Mouse (Mus musculus): ENCODE data around the gene Pou2f1. TPM values are rescaled to one million over a fixed set of nuclear protein-coding genes. Genes with fewer than 3 reads are reported as not detected.

Pou2f1 gene
- polyA plus RNA-seq, 1 experiment, result 19.2 TPM

GRCm38 (mm10) chr1:165966156-165966914, 36.1 kb downstream of the Pou2f1 start:
- TF ChIP-seq CTCF (IDR thresholded peaks at IDR 0.05; ENCODE audit: control insufficient read depth, insufficient read depth, insufficient replicate concordance, low read depth, low read length), result no peak
- TF ChIP-seq POLR2A (IDR thresholded peaks at IDR 0.05; ENCODE audit: control insufficient read depth, low read depth, low read length), result no peak
- no peaks in the 10 kb centered on the region for H3K36me3 ChIP-seq (ENCODE audit: control insufficient read depth, insufficient read depth, low read length)
- H3K4me3 ChIP-seq (ENCODE audit: control insufficient read depth, low read depth, low read length), result no peak overlapping the region
- no peak overlapping the region for H3K27ac ChIP-seq (ENCODE audit: control insufficient read depth, insufficient read depth, low read depth, low read length)
- H3K27me3 ChIP-seq (ENCODE audit: control insufficient read depth, insufficient read depth, low read length), result no peaks in the 10 kb centered on the region
- H3K4me1 ChIP-seq (ENCODE audit: control insufficient read depth, insufficient read depth, low read length), result peaks cover 2% of the 10 kb centered on the region; the same call in 1 of the 2 replicates

GRCm38 (mm10) chr1:165961676-165962364, 40.7 kb downstream of the Pou2f1 start:
- Histone ChIP-seq H3K27me3 (ENCODE audit: control insufficient read depth, insufficient read depth, low read length) (no peaks in the 10 kb centered on the region), H3K4me1 (ENCODE audit: control insufficient read depth, insufficient read depth, low read length) (peaks cover 2% of the 10 kb centered on the region; the same call in 1 of the 2 replicates)
- TF ChIP-seq POLR2A (IDR thresholded peaks at IDR 0.05; ENCODE audit: control insufficient read depth, low read depth, low read length) (no peak), CTCF (IDR thresholded peaks at IDR 0.05; ENCODE audit: control insufficient read depth, insufficient read depth, insufficient replicate concordance, low read depth, low read length) (no peak)

GRCm38 (mm10) chr1:165958159-165958558, 44.3 kb downstream of the Pou2f1 start:
- Histone ChIP-seq H3K36me3 (ENCODE audit: control insufficient read depth, insufficient read depth, low read length) (no peaks in the 10 kb centered on the region), H3K4me1 (ENCODE audit: control insufficient read depth, insufficient read depth, low read length) (peaks cover 2% of the 10 kb centered on the region; the same call in 1 of the 2 replicates), H3K4me3 (ENCODE audit: control insufficient read depth, low read depth, low read length) (no peak overlapping the region), H3K27ac (ENCODE audit: control insufficient read depth, insufficient read depth, low read depth, low read length) (no peak overlapping the region), H3K27me3 (ENCODE audit: control insufficient read depth, insufficient read depth, low read length) (no peaks in the 10 kb centered on the region)
- no peak for TF ChIP-seq CTCF (IDR thresholded peaks at IDR 0.05; ENCODE audit: control insufficient read depth, insufficient read depth, insufficient replicate concordance, low read depth, low read length)
- no peak for TF ChIP-seq POLR2A (IDR thresholded peaks at IDR 0.05; ENCODE audit: control insufficient read depth, low read depth, low read length)

More at GRCm38 (mm10) chr1:165961676-165962364, 40.7 kb downstream of the Pou2f1 start:
- no peak overlapping the region for H3K27ac ChIP-seq (ENCODE audit: control insufficient read depth, insufficient read depth, low read depth, low read length)
- no peak overlapping the region for H3K4me3 ChIP-seq (ENCODE audit: control insufficient read depth, low read depth, low read length)
- H3K36me3 ChIP-seq (ENCODE audit: control insufficient read depth, insufficient read depth, low read length), result no peaks in the 10 kb centered on the region

- TF ChIP-seq CTCF (IDR thresholded peaks at IDR 0.05; ENCODE audit: control insufficient read depth, insufficient read depth, insufficient replicate concordance, low read depth, low read length) (no peak), POLR2A (IDR thresholded peaks at IDR 0.05; ENCODE audit: control insufficient read depth, low read depth, low read length) (no peak)
- Histone ChIP-seq H3K4me3 (ENCODE audit: control insufficient read depth, low read depth, low read length) (no peak overlapping the region), H3K36me3 (ENCODE audit: control insufficient read depth, insufficient read depth, low read length) (no peaks in the 10 kb centered on the region), H3K27ac (ENCODE audit: control insufficient read depth, insufficient read depth, low read depth, low read length) (no peak overlapping the region), H3K27me3 (ENCODE audit: control insufficient read depth, insufficient read depth, low read length) (no peaks in the 10 kb centered on the region), H3K4me1 (ENCODE audit: control insufficient read depth, insufficient read depth, low read length) (no peaks in the 10 kb centered on the region)
These were observed 54.2 kb downstream of the Pou2f1 start for GRCm38 (mm10) chr1:165948214-165948813.

DNA sequence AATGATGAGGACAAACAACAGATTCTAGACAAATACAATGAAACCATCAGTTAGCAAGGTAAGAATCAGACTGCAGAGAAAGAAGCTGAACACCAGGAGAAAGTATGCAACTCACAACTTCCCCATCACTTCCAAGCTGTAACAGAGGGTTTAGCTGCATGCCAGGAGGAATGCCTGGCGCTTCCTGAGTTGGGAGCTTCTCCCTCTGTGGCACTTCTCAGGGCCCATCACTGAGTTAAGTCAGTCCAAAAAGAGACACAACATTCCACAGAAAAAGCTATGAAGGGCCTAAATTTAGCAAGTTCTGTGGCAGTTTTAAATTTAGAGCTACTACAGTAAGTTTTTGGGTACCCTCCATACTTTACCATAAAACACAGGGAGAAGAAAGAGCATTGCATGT, 59.2 kb downstream of the Pou2f1 start:
- H3K4me3 ChIP-seq (ENCODE audit: control insufficient read depth, low read depth, low read length), result no peak overlapping the region
- H3K4me1 ChIP-seq (ENCODE audit: control insufficient read depth, insufficient read depth, low read length), result no peaks in the 10 kb centered on the region
- no peak overlapping the region for H3K27ac ChIP-seq (ENCODE audit: control insufficient read depth, insufficient read depth, low read depth, low read length)
- H3K36me3 ChIP-seq (ENCODE audit: control insufficient read depth, insufficient read depth, low read length), result no peaks in the 10 kb centered on the region
- TF ChIP-seq POLR2A (IDR thresholded peaks at IDR 0.05; ENCODE audit: control insufficient read depth, low read depth, low read length) (no peak), CTCF (IDR thresholded peaks at IDR 0.05; ENCODE audit: control insufficient read depth, insufficient read depth, insufficient replicate concordance, low read depth, low read length) (no peak)
- H3K27me3 ChIP-seq (ENCODE audit: control insufficient read depth, insufficient read depth, low read length), result no peaks in the 10 kb centered on the region

- H3K27ac ChIP-seq (ENCODE audit: control insufficient read depth, insufficient read depth, low read depth, low read length), result no peak overlapping the region
These were observed 67.0 kb downstream of the Pou2f1 start for GRCm38 (mm10) chr1:165935466-165935818.

More at GRCm38 (mm10) chr1:165935466-165935818, 67.0 kb downstream of the Pou2f1 start:
- Histone ChIP-seq H3K36me3 (ENCODE audit: control insufficient read depth, insufficient read depth, low read length) (no peaks in the 10 kb centered on the region), H3K4me3 (ENCODE audit: control insufficient read depth, low read depth, low read length) (no peak overlapping the region), H3K4me1 (ENCODE audit: control insufficient read depth, insufficient read depth, low read length) (no peaks in the 10 kb centered on the region), H3K27me3 (ENCODE audit: control insufficient read depth, insufficient read depth, low read length) (no peaks in the 10 kb centered on the region)
- no peak for TF ChIP-seq CTCF (IDR thresholded peaks at IDR 0.05; ENCODE audit: control insufficient read depth, insufficient read depth, insufficient replicate concordance, low read depth, low read length)
- no peak for TF ChIP-seq POLR2A (IDR thresholded peaks at IDR 0.05; ENCODE audit: control insufficient read depth, low read depth, low read length)
